Mouse (Mus musculus) neutrophil, adult 5-6 weeks (primary cell): ENCODE measurements around the gene Lrrk2. TPM values are rescaled to one million over a fixed set of nuclear protein-coding genes. Genes with fewer than 3 reads are reported as not detected.

Source experiments
- ATAC-seq: fragments of 151-379, 151-347 bp; 2 replicates; pipeline ENCODE4 v1.8.0; 2017; ENCODE audit warnings: mild to moderate bottlenecking, moderate TSS enrichment; ENCODE audit not compliant: insufficient number of reproducible peaks, poor library complexity, low FRiP score, severe bottlenecking; ENCODE audit errors: extremely low read depth
- total RNA-seq: library from RNA; stranded (forward); fragments of 200-1000 nt; gene quantifications from 2 replicates; pipeline ENCODE4 v1.2.3, GENCODE M21; 2017

The Lrrk2 gene
- total RNA-seq, 1 experiment from 2014 or later, result 325 TPM

- ATAC-seq, result no peak
Observed at GRCm38 (mm10) chr15:91673569-91673905, 562 bp downstream of the Lrrk2 start.

GRCm38 (mm10) chr15:91680116-91680515 lies 7.1 kb downstream of the Lrrk2 start:
- ATAC-seq, result peak; percentile 94

DNA sequence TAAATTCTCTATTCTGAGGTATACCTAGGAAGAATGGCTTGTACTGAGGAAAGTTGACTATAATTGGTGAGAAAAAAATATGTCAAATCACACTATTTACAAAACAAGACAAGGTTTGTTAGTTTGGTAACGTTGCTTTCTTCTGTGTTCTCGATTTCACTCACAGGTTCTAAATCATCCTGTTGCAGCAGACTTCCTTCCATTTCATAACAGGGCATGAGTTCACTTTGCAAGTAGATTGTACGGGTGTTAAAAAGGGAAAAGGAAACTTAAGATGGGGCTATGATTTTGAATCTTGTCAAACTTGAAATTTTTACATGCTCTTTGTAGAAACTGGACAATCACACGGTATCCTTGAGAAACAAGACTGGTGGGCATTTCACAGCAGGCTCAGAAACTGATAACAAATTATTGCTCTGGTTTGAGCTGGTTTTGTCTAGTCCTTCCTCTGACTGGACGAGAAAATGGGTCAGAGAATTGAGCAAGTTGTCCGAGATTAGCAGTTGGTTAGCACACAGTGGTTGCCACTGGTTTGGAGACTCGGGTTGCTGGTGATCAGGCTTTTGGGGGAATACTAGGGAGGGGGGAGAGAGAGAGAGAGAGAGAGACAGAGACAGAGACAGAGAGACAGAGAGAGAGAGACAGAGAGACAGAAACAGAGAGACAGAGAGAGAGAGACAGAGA lies 13.0 kb downstream of the Lrrk2 start:
- ATAC-seq, result no peak

- ATAC-seq, result no peak
Observed at GRCm38 (mm10) chr15:91690648-91691047, 17.7 kb downstream of the Lrrk2 start.

- no peak for ATAC-seq
Observed at GRCm38 (mm10) chr15:91693051-91693450, 20.1 kb downstream of the Lrrk2 start.

- no peak for ATAC-seq
Observed at GRCm38 (mm10) chr15:91693856-91694255, 20.9 kb downstream of the Lrrk2 start.

GRCm38 (mm10) chr15:91700841-91701240 lies 27.9 kb downstream of the Lrrk2 start:
- no peak for ATAC-seq

DNA sequence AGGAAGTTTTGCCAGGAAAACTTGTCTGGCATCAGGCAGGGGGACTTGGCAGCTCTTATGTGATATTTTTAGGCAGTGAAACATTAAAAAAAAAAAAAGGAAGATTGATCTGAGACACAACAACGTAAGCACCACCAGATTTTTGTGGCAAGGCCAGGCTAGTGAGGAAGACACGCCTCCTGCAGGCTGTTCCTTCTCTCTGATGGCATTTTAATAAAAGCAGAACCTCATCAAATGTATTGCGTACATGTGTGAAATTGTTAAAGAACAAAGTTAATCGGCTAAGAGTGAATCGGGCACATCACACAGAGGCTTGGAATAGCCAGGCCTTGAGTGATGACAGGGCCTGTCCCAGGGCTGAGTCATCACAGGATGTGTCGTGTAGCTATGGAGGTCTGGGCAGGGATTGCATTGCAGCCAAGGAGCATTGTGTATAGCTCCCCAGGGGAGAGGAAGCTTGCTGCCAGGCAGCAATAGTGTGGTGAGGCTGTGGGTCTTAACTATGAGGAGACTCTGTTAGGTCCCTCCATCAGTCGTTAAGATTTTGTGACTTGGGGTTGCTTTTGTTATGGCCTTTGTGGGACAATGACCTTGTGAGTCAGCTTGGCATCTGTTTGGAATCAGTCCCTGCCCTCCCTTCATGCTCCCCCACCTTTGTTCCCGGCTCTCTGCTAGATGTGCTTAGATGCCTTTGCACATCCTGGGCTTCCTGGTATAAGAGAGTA lies 30.2 kb downstream of the Lrrk2 start:
- ATAC-seq, result peak; percentile 73

DNA sequence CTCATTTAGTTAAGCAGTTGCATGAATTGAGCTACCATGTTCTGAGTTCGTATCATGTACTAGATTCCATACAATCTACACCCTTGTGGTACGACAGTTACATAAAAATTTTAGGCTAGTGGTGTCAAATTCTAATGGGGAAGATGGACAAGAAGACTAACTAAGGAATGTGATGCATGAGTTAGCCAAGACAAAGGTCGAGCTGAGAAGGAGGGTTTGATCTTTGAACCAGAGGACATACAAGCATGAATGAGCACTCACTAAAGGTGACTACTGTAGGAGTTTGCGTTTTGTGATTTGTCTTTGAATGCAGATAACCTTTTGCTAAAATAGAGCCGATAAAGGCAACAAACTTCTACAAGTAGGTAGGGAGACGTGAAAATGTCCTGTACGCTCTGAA lies 31.1 kb downstream of the Lrrk2 start:
- no peak for ATAC-seq

GRCm38 (mm10) chr15:91709207-91710130 lies 36.5 kb downstream of the Lrrk2 start:
- no peak for ATAC-seq

- 0 out of 2 replicates have a peak, but pooled peaks have one; percentile 6 for ATAC-seq
Observed at GRCm38 (mm10) chr15:91735216-91735922, 62.4 kb downstream of the Lrrk2 start.

- peak; percentile 56; the same call in 1 of the 2 replicates for ATAC-seq
Observed at GRCm38 (mm10) chr15:91736791-91737533, 64.0 kb downstream of the Lrrk2 start.

- ATAC-seq, result no peak
Observed at GRCm38 (mm10) chr15:91738808-91739207, 65.8 kb downstream of the Lrrk2 start.

GRCm38 (mm10) chr15:91745501-91745900 lies 72.5 kb downstream of the Lrrk2 start:
- ATAC-seq, result no peak

GRCm38 (mm10) chr15:91752111-91752510 lies 79.1 kb downstream of the Lrrk2 start:
- no peak for ATAC-seq

GRCm38 (mm10) chr15:91753378-91754080 lies 80.6 kb downstream of the Lrrk2 start:
- ATAC-seq, result no peak

DNA sequence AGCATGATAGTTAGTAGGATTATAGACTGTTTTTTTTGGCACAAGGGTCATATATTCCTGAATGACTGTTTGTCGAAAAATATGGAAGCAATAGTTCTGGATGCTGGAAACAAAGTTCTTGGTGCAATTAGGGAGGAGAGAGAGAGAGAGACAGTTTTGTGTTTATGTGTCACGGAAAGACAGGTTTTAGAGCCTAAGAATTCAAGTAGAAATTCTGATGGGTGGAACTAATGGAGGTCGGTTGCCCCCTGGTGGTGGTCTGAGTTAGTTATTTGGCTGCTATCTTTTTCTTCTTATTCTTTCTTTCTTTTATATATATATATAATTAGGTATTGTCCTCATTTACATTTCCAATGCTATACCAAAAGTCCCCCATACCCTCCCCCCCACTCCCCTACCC lies 81.6 kb downstream of the Lrrk2 start:
- no peak for ATAC-seq

DNA sequence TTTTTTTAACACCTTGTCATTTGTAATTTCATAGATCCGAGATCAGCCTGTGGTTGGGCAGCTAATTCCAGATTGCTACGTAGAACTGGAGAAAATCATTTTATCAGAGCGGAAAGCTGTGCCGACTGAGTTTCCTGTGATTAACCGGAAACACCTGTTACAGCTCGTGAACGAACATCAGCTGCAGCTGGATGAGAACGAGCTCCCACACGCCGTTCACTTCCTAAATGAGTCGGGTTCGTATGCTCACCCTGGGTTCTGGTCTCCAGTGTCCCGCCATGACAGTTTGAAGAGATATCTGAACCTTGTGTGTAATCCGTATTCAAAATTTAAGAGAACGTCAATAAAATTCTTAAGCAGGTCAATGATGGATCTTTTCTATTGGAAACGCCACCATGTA lies 82.8 kb downstream of the Lrrk2 start:
- no peak for ATAC-seq
